Mouse (Mus musculus): ENCODE measurements around the gene E430018J23Rik.

GRCm38 (mm10) chr7:127342888-127343287, 50.5 kb downstream of the E430018J23Rik start:
- TF ChIP-seq GATA1 (IDR thresholded peaks at IDR 0.05; ENCODE audit: borderline replicate concordance, low read length) (no peak), FLI1 (IDR thresholded peaks at IDR 0.05; ENCODE audit: low read length) (no peak)

Measured in megakaryocyte, embryonic 14.5 days (primary cell).